Mouse (Mus musculus): ENCODE measurements around the gene Mrps14. TPM values are rescaled to one million over a fixed set of nuclear protein-coding genes. Genes with fewer than 3 reads are reported as not detected.

Mrps14 gene
- total and polyA plus RNA-seq, 3 experiments, result 133 to 138 TPM; not detected in 1

DNA sequence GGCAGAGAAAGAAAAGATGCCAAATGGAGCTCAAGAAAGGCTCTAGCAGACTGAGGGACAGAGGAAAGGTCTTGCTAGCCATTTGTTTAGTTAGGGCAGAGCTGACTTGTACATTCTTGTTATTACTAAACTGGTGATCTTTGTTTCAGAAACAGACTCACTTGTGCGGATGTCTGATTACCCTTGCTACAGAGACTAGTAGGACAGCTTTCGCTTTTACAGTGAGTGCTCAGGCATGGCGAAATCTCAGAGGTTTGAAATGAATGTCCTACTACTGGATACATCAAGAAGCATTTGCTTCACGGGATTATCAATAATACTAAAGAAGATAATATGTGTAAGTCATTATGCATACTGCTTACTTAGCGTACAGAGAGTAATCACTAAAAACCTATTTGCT is 49.7 kb downstream of the Mrps14 start:
- TF ChIP-seq ZC3H11A (IDR thresholded peaks at IDR 0.05; ENCODE audit: low read depth, low read length) (no peak), UBTF (IDR thresholded peaks at IDR 0.05; ENCODE audit: borderline replicate concordance, insufficient read depth, low read depth, low read length) (no peak), MEF2A (IDR thresholded peaks at IDR 0.05; ENCODE audit: extremely low read depth, insufficient replicate concordance, low read depth, low read length, poor library complexity, severe bottlenecking) (no peak), ZNF384 (IDR thresholded peaks at IDR 0.05; ENCODE audit: low read depth, low read length) (no peak), RCOR1 (IDR thresholded peaks at IDR 0.05; ENCODE audit: low read depth, low read length) (no peak), NELFE (IDR thresholded peaks at IDR 0.05; ENCODE audit: low read depth, low read length) (no peak), MYB (IDR thresholded peaks at IDR 0.05; ENCODE audit: low read depth, low read length) (no peak), TBP (IDR thresholded peaks at IDR 0.05; ENCODE audit: low read depth, low read length) (no peak), E2F4 (IDR thresholded peaks at IDR 0.05; ENCODE audit: borderline replicate concordance, low read depth, low read length) (no peak), CTCF (IDR thresholded peaks at IDR 0.05 in 2 of 3, conservative IDR thresholded peaks at IDR 0.05 in 1 of 3; ENCODE audit: control insufficient read depth in 1 of 3, insufficient read depth in 1 of 3, low read depth in 2 of 3, low read length in 3 of 3, poor library complexity in 1 of 3, severe bottlenecking in 1 of 3) (no peak), KAT2A (conservative IDR thresholded peaks at IDR 0.05; ENCODE audit: low read depth, low read length) (no peak), GABPA (IDR thresholded peaks at IDR 0.05; ENCODE audit: low read depth, low read length) (no peak), MAX (IDR thresholded peaks at IDR 0.05; ENCODE audit: low read length) (no peak)
- no peak overlapping the region for H3K27ac ChIP-seq (ENCODE audit: control insufficient read depth, low read depth, low read length)
- H3K4me1 ChIP-seq (ENCODE audit: control insufficient read depth in 1 of 2, insufficient read depth in 2 of 2, low read length in 2 of 2), result peaks cover 0 to 5% of the 10 kb centered on the region in 2 experiments; a peak in 2 of 4 replicates
- H3K9me3 ChIP-seq (replicated peaks; ENCODE audit: insufficient read depth, low read length), result no peaks in the 10 kb centered on the region
- peaks cover 0 to 7% of the 10 kb centered on the region in 2 experiments; a peak in 3 of 4 replicates for H3K36me3 ChIP-seq (ENCODE audit: control insufficient read depth in 1 of 2, insufficient read depth in 2 of 2, low read length in 2 of 2)
- no peaks in the 10 kb centered on the region for H3K27me3 ChIP-seq (ENCODE audit: control insufficient read depth in 1 of 2, insufficient read depth in 2 of 2, low read length in 2 of 2)
- no peak overlapping the region for H3K9ac ChIP-seq (ENCODE audit: control insufficient read depth, low read depth, low read length, poor library complexity, severe bottlenecking)
- H3K79me2 ChIP-seq (ENCODE audit: control insufficient read depth, insufficient read depth, low read length, poor library complexity), result no peaks in the 10 kb centered on the region
- no peak overlapping the region for H3K4me3 ChIP-seq (ENCODE audit: control insufficient read depth in 1 of 2, insufficient read depth in 1 of 2, low read depth in 2 of 2, low read length in 2 of 2)
- no peak for DNase-seq (ENCODE audit: low read depth, low spot score)

DNA sequence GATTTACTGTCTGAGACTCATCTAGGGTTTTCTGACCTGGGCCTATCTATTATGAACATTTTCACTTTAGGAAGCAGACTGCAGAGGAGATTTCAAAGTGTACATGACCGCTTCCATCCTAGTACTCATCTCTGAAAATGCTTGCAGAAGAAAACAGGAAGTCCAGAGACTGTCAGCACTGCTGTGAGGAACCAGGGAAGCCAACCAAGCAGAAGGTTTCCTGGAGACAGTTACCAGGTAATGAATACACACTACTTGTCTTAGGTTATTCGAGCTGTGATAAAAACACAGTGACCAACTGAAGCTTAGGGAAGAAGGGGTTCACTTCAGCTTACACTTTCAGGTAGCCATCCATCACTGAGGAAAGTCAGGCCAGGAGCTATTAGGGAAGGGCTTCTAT is 50.9 kb downstream of the Mrps14 start:
- Histone ChIP-seq H3K36me3 (ENCODE audit: control insufficient read depth in 1 of 2, insufficient read depth in 2 of 2, low read length in 2 of 2) (peaks cover 0 to 7% of the 10 kb centered on the region in 2 experiments; a peak in 3 of 4 replicates), H3K9ac (ENCODE audit: control insufficient read depth, low read depth, low read length, poor library complexity, severe bottlenecking) (no peak overlapping the region), H3K4me1 (ENCODE audit: control insufficient read depth in 1 of 2, insufficient read depth in 2 of 2, low read length in 2 of 2) (peaks cover 0 to 5% of the 10 kb centered on the region in 2 experiments; a peak in 2 of 4 replicates), H3K9me3 (replicated peaks; ENCODE audit: insufficient read depth, low read length) (no peaks in the 10 kb centered on the region), H3K4me3 (ENCODE audit: control insufficient read depth in 1 of 2, insufficient read depth in 1 of 2, low read depth in 2 of 2, low read length in 2 of 2) (no peak overlapping the region), H3K79me2 (ENCODE audit: control insufficient read depth, insufficient read depth, low read length, poor library complexity) (no peaks in the 10 kb centered on the region), H3K27ac (ENCODE audit: control insufficient read depth, low read depth, low read length) (no peak overlapping the region), H3K27me3 (ENCODE audit: control insufficient read depth in 1 of 2, insufficient read depth in 2 of 2, low read length in 2 of 2) (no peaks in the 10 kb centered on the region)
- TF ChIP-seq EP300 (IDR thresholded peaks at IDR 0.05; ENCODE audit: low read depth in 1 of 2, low read length in 2 of 2), result no peak
- no peak for TF ChIP-seq ZC3H11A (IDR thresholded peaks at IDR 0.05; ENCODE audit: low read depth, low read length)
- no peak for TF ChIP-seq HCFC1 (IDR thresholded peaks at IDR 0.05; ENCODE audit: low read depth, low read length)
- no peak for TF ChIP-seq POLR2AphosphoS2 (IDR thresholded peaks at IDR 0.05; ENCODE audit: low read length)
- TF ChIP-seq TBP (IDR thresholded peaks at IDR 0.05; ENCODE audit: low read depth, low read length), result no peak
- TF ChIP-seq GATA1 (IDR thresholded peaks at IDR 0.05; ENCODE audit: low read depth, low read length), result no peak
- TF ChIP-seq SIN3A (IDR thresholded peaks at IDR 0.05; ENCODE audit: low read length), result no peak; the same call in 1 of the 2 replicates
- peak; percentile 83 for DNase-seq (ENCODE audit: low read depth, low spot score)
